Mouse (Mus musculus) forebrain, embryonic 11.5 days (tissue): ENCODE measurements at regions not wholly inside any gene's neighbourhood (a gene's known extent, or its start where the extent isn't known, plus 50 kb on each side); places are given as distances from the start of the nearest gene placed in this dataset.
A peak's percentile ranks its signal among the peaks of the same experiment; 100 is the strongest.

Experiments
- ATAC-seq: fragments of 200-750 bp; cut with Nextera tagmentation; replicated peaks from 2 replicates; pipeline ENCODE4 v1.8.0; 2017; ENCODE audit warnings: moderate TSS enrichment; ENCODE audit not compliant: low FRiP score
- DNase-seq: peaks from one replicate; pipeline ENCODE4 v3.0.0-alpha.2; 2017; ENCODE audit warnings: low spot score
- H3K27ac ChIP-seq: fragments of 300-500 bp; sonication (generic); 2 replicates; pipeline ENCODE4 v1.5.1; 2014; ENCODE audit warnings: low read depth, low read length
- H3K27me3 ChIP-seq: fragments of 300-500 bp; sonication (generic); 2 replicates; pipeline ENCODE4 v1.6.1; 2014; ENCODE audit warnings: mild to moderate bottlenecking, low read length, mixed read lengths; ENCODE audit not compliant: control insufficient read depth, insufficient read depth
- H3K36me3 ChIP-seq: fragments of 300-500 bp; sonication (generic); 2 replicates; pipeline ENCODE4 v1.6.1; 2014; ENCODE audit warnings: mild to moderate bottlenecking, low read length, moderate library complexity, mixed read lengths; ENCODE audit not compliant: control insufficient read depth, insufficient read depth
- H3K4me1 ChIP-seq: fragments of 300-500 bp; sonication (generic); replicated peaks from 2 replicates; pipeline ENCODE4 v1.6.1; 2014; ENCODE audit warnings: low read length, mixed read lengths; ENCODE audit not compliant: control insufficient read depth, insufficient read depth
- H3K4me2 ChIP-seq: fragments of 300-500 bp; sonication (generic); 2 replicates; pipeline ENCODE4 v1.6.1; 2014; ENCODE audit warnings: low read depth, mild to moderate bottlenecking, low read length, moderate library complexity, mixed read lengths; ENCODE audit not compliant: severe bottlenecking
- H3K4me3 ChIP-seq: fragments of 300-500 bp; sonication (generic); 2 replicates; pipeline ENCODE4 v1.5.1; 2014; ENCODE audit warnings: low read depth, low read length
- H3K9ac ChIP-seq: fragments of 300-500 bp; sonication (generic); 2 replicates; pipeline ENCODE4 v1.6.1; 2014; ENCODE audit warnings: low read length
- H3K9me3 ChIP-seq: fragments of 300-500 bp; sonication (generic); 2 replicates; pipeline ENCODE4 v1.6.1; 2016; ENCODE audit warnings: low read length, mixed read lengths; ENCODE audit not compliant: control insufficient read depth
- WGBS: fragments of 180-500 bp; shearing (Covaris S2); extraction: QIAGEN DNeasy Blood & Tissue Kit; methylation state at CpG from one replicate; pipeline ENCODE4 v1.1.7; 2014; 5-methylcytosine and 5-hydroxymethylcytosine counted together

DNA sequence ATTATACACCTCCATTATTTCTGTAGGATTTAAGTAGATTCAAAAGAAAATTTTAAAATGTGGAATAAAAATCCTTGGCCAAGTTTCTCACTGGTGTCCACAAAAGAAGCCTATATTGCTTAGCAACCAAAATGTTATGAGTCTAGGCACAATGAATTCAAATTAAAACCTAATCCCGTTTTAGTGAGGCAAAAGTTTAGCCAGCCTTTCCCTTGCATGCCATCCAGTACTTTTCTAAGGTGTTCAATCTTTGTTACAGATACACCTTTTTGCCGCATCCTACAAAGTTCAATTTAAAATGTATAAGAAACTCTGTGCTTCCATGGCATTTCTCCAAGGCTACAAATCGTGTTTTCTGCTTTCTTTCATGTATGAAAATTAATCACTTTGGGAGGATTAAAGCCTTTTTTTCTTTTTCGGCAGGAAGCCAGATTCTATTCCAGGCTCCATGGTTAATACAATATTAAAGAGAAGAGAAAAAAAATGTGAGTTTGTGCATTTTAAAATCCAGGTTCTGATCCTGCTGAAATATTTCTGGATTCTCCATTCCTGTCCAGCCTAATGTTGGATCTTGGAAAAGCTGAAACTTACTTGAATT is 463.8 kb downstream of the Kctd8 start:
- Histone ChIP-seq H3K4me1 (no peaks in the 10 kb centered on the region), H3K9me3 (no peaks in the 10 kb centered on the region), H3K9ac (no peak overlapping the region), H3K27me3 (no peaks in the 10 kb centered on the region), H3K27ac (no peak overlapping the region), H3K36me3 (no peaks in the 10 kb centered on the region), H3K4me3 (no peak overlapping the region), H3K4me2 (no peak overlapping the region)
- DNase-seq (no peak), ATAC-seq (peak; percentile 8; the same call in 1 of the 2 replicates)
- 48% methylated on average over 4 of the region's 4 CpGs for WGBS

- Histone ChIP-seq H3K9me3 (no peaks in the 10 kb centered on the region), H3K27ac (no peak overlapping the region), H3K27me3 (no peaks in the 10 kb centered on the region), H3K4me1 (no peaks in the 10 kb centered on the region), H3K4me3 (no peak overlapping the region), H3K4me2 (no peak overlapping the region), H3K9ac (no peak overlapping the region), H3K36me3 (no peaks in the 10 kb centered on the region)
- DNase-seq, result no peak
- ATAC-seq, result no peak
- 73% methylated on average over 2 of the region's 2 CpGs for whole genome bisulfite sequencing
Measured at GRCm38 (mm10) chr5:68871396-68871795, 470.1 kb downstream of the Kctd8 start.
